Mouse (Mus musculus): ENCODE results near the gene Rnf8.

- TF ChIP-seq POLR2A (IDR thresholded peaks at IDR 0.05; ENCODE audit: insufficient read length, low read depth) (no peak), MYOD1 (IDR thresholded peaks at IDR 0.05; ENCODE audit: control insufficient read depth in 1 of 3, insufficient read length in 2 of 3, low read depth in 2 of 3) (no peak), E2F4 (IDR thresholded peaks at IDR 0.05; ENCODE audit: insufficient read depth) (no peak)
These were observed 79.0 kb downstream of the Rnf8 start for GRCm38 (mm10) chr17:29693571-29693970.
